Mouse (Mus musculus) Patski (cell line): ENCODE measurements at regions not wholly inside any gene's neighbourhood (a gene's known extent, or its start where the extent isn't known, plus 50 kb on each side); places are given as distances from the start of the nearest gene placed in this dataset.

Source experiments
- ATAC-seq: fragments of 100-300 bp; one replicate; pipeline ENCODE4 v1.8.0; 2021
- CTCF ChIA-PET: fragments of 350-600 bp; sonication (Branson Sonifier 250); formaldehyde crosslinking; loops from one replicate; lab custom pipeline; 2022; ENCODE audit warnings: inconsistent platforms; lab: Charles Lee
- POLR2A ChIA-PET: fragments of 350-600 bp; sonication (Branson Sonifier 250); formaldehyde crosslinking; loops from one replicate; lab custom pipeline; 2022; ENCODE audit warnings: antibody characterized with exemption, inconsistent platforms; lab: Charles Lee
- DNase-seq: peaks from one replicate; pipeline ENCODE4 v3.0.0-alpha.2; 2011; ENCODE audit warnings: low read depth, low spot score
- H3K27me3 ChIP-seq: fragments of 371-371 bp; one replicate; pipeline ENCODE4 v1.5.1; 2021
- CTCF ChIP-seq: fragments of 100-300 bp; IDR thresholded peaks from one replicate; pipeline ENCODE4 v1.5.1; 2021
- in situ Hi-C: fragments of 300-500 bp; cut with MboI; formaldehyde crosslinking; loops from 3 replicates; pipeline ENCODE4 v1.11.1; 2018; ENCODE audit warnings: low pct_unique_long_range_greater_than_20kb, mixed read lengths

GRCm38 (mm10) chr6:95223537-95223936 lies 98.4 kb upstream of the Gm10234 start:
- in situ Hi-C loops: loop anchor here (10.0 kb wide), 2 partner anchors 1621 to 1771 kb away; no protein-coding TSS in a partner anchor
- DNase-seq (peak; percentile 9), ATAC-seq (peak; percentile 39)
- ChIA-PET CTCF (interaction anchor here (0.6 to 0.9 kb wide), 2 partner anchors 15 to 477 kb away, joined by 3 read pairs; no protein-coding TSS in a partner anchor), POLR2A (no interaction called here)
- TF ChIP-seq CTCF: peak; percentile 89
- peaks cover 8% of the 10 kb centered on the region for H3K27me3 ChIP-seq

- H3K27me3 ChIP-seq: peaks cover 20% of the 10 kb centered on the region
- in situ Hi-C loops: loop anchor here (10.0 kb wide), 2 partner anchors 1615 to 1765 kb away; no protein-coding TSS in a partner anchor
- TF ChIP-seq CTCF: no peak
- no peak for DNase-seq
- CTCF ChIA-PET: no interaction called here
- POLR2A ChIA-PET: no interaction called here
- no peak for ATAC-seq
These were observed 92.0 kb upstream of the Gm10234 start for GRCm38 (mm10) chr6:95229885-95230284.

GRCm38 (mm10) chr6:95234712-95235111 lies 87.2 kb upstream of the Gm10234 start:
- no peak for DNase-seq
- in situ Hi-C loops: no loop called here
- POLR2A ChIA-PET: no interaction called here

GRCm38 (mm10) chr6:95243657-95244056 lies 78.3 kb upstream of the Gm10234 start:
- TF ChIP-seq CTCF: no peak
- ChIA-PET CTCF (no interaction called here), POLR2A (no interaction called here)
- in situ Hi-C loops: no loop called here
- DNase-seq: no peak
- ATAC-seq: no peak
- peaks cover 21% of the 10 kb centered on the region for H3K27me3 ChIP-seq

More at GRCm38 (mm10) chr6:95234712-95235111, 87.2 kb upstream of the Gm10234 start:
- ATAC-seq: no peak
- CTCF ChIA-PET: no interaction called here
- peaks cover 13% of the 10 kb centered on the region for H3K27me3 ChIP-seq
- no peak for TF ChIP-seq CTCF

- TF ChIP-seq CTCF: no peak
- in situ Hi-C loops: no loop called here
- ATAC-seq (no peak), DNase-seq (no peak)
- POLR2A ChIA-PET: no interaction called here
- CTCF ChIA-PET: interaction anchor here (0.7 kb wide), 1 partner anchor 27 kb away, joined by 3 read pairs; no protein-coding TSS in a partner anchor
- H3K27me3 ChIP-seq: peaks cover 21% of the 10 kb centered on the region
These were observed 77.0 kb upstream of the Gm10234 start for GRCm38 (mm10) chr6:95244911-95245310.

- DNase-seq (no peak), ATAC-seq (no peak)
- ChIA-PET POLR2A (no interaction called here), CTCF (no interaction called here)
- no peak for TF ChIP-seq CTCF
- no peaks in the 10 kb centered on the region for H3K27me3 ChIP-seq
- in situ Hi-C loops: no loop called here
These were observed 65.6 kb upstream of the Gm10234 start for GRCm38 (mm10) chr6:95256303-95256702.

- ATAC-seq: no peak
- peaks cover 6% of the 10 kb centered on the region for H3K27me3 ChIP-seq
- no peak for TF ChIP-seq CTCF
- in situ Hi-C loops: no loop called here
- POLR2A ChIA-PET: no interaction called here
- CTCF ChIA-PET: no interaction called here
- no peak for DNase-seq
These were observed 60.9 kb upstream of the Gm10234 start for GRCm38 (mm10) chr6:95261001-95261400.

- POLR2A ChIA-PET: no interaction called here
- ATAC-seq (no peak), DNase-seq (no peak)
- in situ Hi-C loops: no loop called here
- no peak for TF ChIP-seq CTCF
- CTCF ChIA-PET: no interaction called here
- H3K27me3 ChIP-seq: peaks cover 6% of the 10 kb centered on the region
These were observed 57.7 kb upstream of the Gm10234 start for GRCm38 (mm10) chr6:95264011-95264869.

GRCm38 (mm10) chr6:95269524-95269923 lies 52.4 kb upstream of the Gm10234 start:
- ATAC-seq (no peak), DNase-seq (no peak)
- in situ Hi-C loops: no loop called here
- ChIA-PET CTCF (no interaction called here), POLR2A (no interaction called here)
- no peak for TF ChIP-seq CTCF
- peaks cover 19% of the 10 kb centered on the region for H3K27me3 ChIP-seq
